Mouse (Mus musculus) heart, adult 2 months (tissue): ENCODE measurements around the gene Amhr2. TPM values are rescaled to one million over a fixed set of nuclear protein-coding genes. Genes with fewer than 3 reads are reported as not detected.

Source experiments
- DNase-seq, 2 experiments: peaks; one replicate each; pipeline ENCODE4 v3.0.0; 2021
- H3K27ac ChIP-seq: fragments of 200-600 bp; 2 replicates; pipeline ENCODE4 v1.8.1; 2022
- H3K27me3 ChIP-seq: fragments of 200-500 bp; 2 replicates; pipeline ENCODE4 v1.6.1; 2012; ENCODE audit warnings: mild to moderate bottlenecking, low read length, inconsistent platforms, mixed read lengths; ENCODE audit not compliant: control insufficient read depth, insufficient read depth
- H3K36me3 ChIP-seq: fragments of 200-500 bp; 2 replicates; pipeline ENCODE4 v1.6.1; 2012; ENCODE audit warnings: low read length, inconsistent platforms; ENCODE audit not compliant: control insufficient read depth, insufficient read depth
- H3K4me1 ChIP-seq: fragments of 200-500 bp; 2 replicates; pipeline ENCODE4 v1.6.1; 2011; ENCODE audit warnings: low read length; ENCODE audit not compliant: control insufficient read depth, insufficient read depth
- H3K4me3 ChIP-seq: fragments of 200-600 bp; 2 replicates; pipeline ENCODE4 v1.8.1; 2022
- H3K79me2 ChIP-seq: fragments of 200-500 bp; replicated peaks from 2 replicates; pipeline ENCODE4 v1.6.1; 2012; ENCODE audit warnings: mild to moderate bottlenecking, inconsistent platforms, low read length, moderate library complexity, mixed read lengths; ENCODE audit not compliant: control insufficient read depth, insufficient read depth
- H3K9ac ChIP-seq: fragments of 200-500 bp; 2 replicates; pipeline ENCODE4 v1.6.1; 2012; ENCODE audit warnings: low read depth, mild to moderate bottlenecking, control low read depth, inconsistent platforms, low read length, mixed read lengths
- CTCF ChIP-seq: fragments of 200-600 bp; IDR thresholded peaks from 2 replicates; pipeline ENCODE4 v1.8.1; 2022; ENCODE audit warnings: antibody characterized with exemption, mild to moderate bottlenecking, moderate library complexity
- EP300 ChIP-seq: fragments of 200-500 bp; IDR thresholded peaks from 2 replicates; pipeline ENCODE4 v1.6.1; 2011; ENCODE audit warnings: low read depth, low read length, control low read depth; ENCODE audit not compliant: insufficient read depth
- POLR2A ChIP-seq: fragments of 200-500 bp; IDR thresholded peaks from 2 replicates; pipeline ENCODE4 v1.6.1; 2011; ENCODE audit warnings: mild to moderate bottlenecking, low read depth, low read length, control low read depth; ENCODE audit not compliant: insufficient read depth
- WGBS: fragments of 180-500 bp; shearing (Covaris S2); methylation state at CpG from one replicate; pipeline ENCODE4 v1.1.7; 2018; 5-methylcytosine and 5-hydroxymethylcytosine counted together
- intact Hi-C: fragments of 180-260 bp; cut with DNase I; formaldehyde crosslinking; loops from one replicate; pipeline ENCODE4 v1.15.1; 2025
- polyA plus RNA-seq: library from polyadenylated mRNA; depleted of rRNA; stranded (reverse); fragments of >200 nt; gene quantifications from 2 replicates; pipeline ENCODE4 v1.2.3, GENCODE M21; 2012
- total RNA-seq, 2 experiments: library from RNA; stranded (reverse); gene quantifications; 2 replicates each; pipeline ENCODE4 v1.2.3; 2021

Amhr2 gene
- total and polyA plus RNA-seq, 3 experiments: 0.31 to 0.60 (median 0.36) TPM

GRCm38 (mm10) chr15:102451666-102452430 lies 6.7 kb downstream of the Amhr2 start:
- TF ChIP-seq POLR2A: no peak
- TF ChIP-seq EP300: no peak
- TF ChIP-seq CTCF: no peak
- H3K27me3 ChIP-seq: no peaks in the 10 kb centered on the region
- no peaks in the 10 kb centered on the region for H3K79me2 ChIP-seq
- no peak overlapping the region for H3K9ac ChIP-seq
- no peak overlapping the region for H3K27ac ChIP-seq
- no peak for DNase-seq
- no peaks in the 10 kb centered on the region for H3K36me3 ChIP-seq
- intact Hi-C loops: no loop called here
- H3K4me1 ChIP-seq: no peaks in the 10 kb centered on the region; the same call in 1 of the 2 replicates
- no peak overlapping the region for H3K4me3 ChIP-seq
- WGBS: 67% methylated on average over 26 of the region's 26 CpGs

GRCm38 (mm10) chr15:102455993-102456392 lies 10.8 kb downstream of the Amhr2 start:
- TF ChIP-seq CTCF (peak; percentile 57), POLR2A (no peak), EP300 (no peak)
- no peaks in the 10 kb centered on the region for H3K79me2 ChIP-seq
- H3K4me3 ChIP-seq: no peak overlapping the region
- no peaks in the 10 kb centered on the region for H3K27me3 ChIP-seq
- peaks cover 3% of the 10 kb centered on the region; the same call in 1 of the 2 replicates for H3K4me1 ChIP-seq
- no peaks in the 10 kb centered on the region for H3K36me3 ChIP-seq
- H3K9ac ChIP-seq: no peak overlapping the region
- no peak overlapping the region for H3K27ac ChIP-seq
- intact Hi-C loops: no loop called here
- no peak for DNase-seq
- WGBS: 49% methylated on average over 6 of the region's 6 CpGs

GRCm38 (mm10) chr15:102458050-102458736 lies 13.0 kb downstream of the Amhr2 start:
- peak; percentile 69; the same call in 1 of the 2 replicates for TF ChIP-seq EP300
- no peak for TF ChIP-seq CTCF
- H3K9ac ChIP-seq: no peak overlapping the region
- peak overlapping the region; percentile 80 for H3K27ac ChIP-seq
- peaks cover 7% of the 10 kb centered on the region; the same call in 1 of the 2 replicates for H3K4me1 ChIP-seq
- peak overlapping the region; percentile 59 for H3K4me3 ChIP-seq
- 49% methylated on average over 5 of the region's 5 CpGs for WGBS
- intact Hi-C loops: no loop called here
- no peaks in the 10 kb centered on the region for H3K79me2 ChIP-seq
- peak; percentile 43 to 51 for DNase-seq
- H3K36me3 ChIP-seq: no peaks in the 10 kb centered on the region
- H3K27me3 ChIP-seq: no peaks in the 10 kb centered on the region

- H3K27ac ChIP-seq: peak within 1 kb of the TSS; percentile 80
- H3K27me3 ChIP-seq: no peaks in the 10 kb centered on the region
- H3K4me3 ChIP-seq: peak within 1 kb of the TSS; percentile 59
- peak; percentile 88 to 92 for DNase-seq
- intact Hi-C loops: no loop called here
- 1% methylated on average over 19 of the region's 19 CpGs for WGBS
- no peaks in the 10 kb centered on the region for H3K36me3 ChIP-seq
- H3K9ac ChIP-seq: peak within 1 kb of the TSS; percentile 56
- TF ChIP-seq CTCF (peak; percentile 84), EP300 (peak; percentile 87), POLR2A (peak; percentile 89)
- H3K79me2 ChIP-seq: no peaks in the 10 kb centered on the region
- peaks cover 7% of the 10 kb centered on the region; the same call in 1 of the 2 replicates for H3K4me1 ChIP-seq
Observed at GRCm38 (mm10) chr15:102458904-102459317, 13.7 kb downstream of the Amhr2 start, which contains the start of gene Prr13. Prr13 (plus strand) TSS chr15:102459028.

GRCm38 (mm10) chr15:102459381-102459780 lies 14.2 kb downstream of the Amhr2 start:
- intact Hi-C loops: no loop called here
- Histone ChIP-seq H3K36me3 (no peaks in the 10 kb centered on the region), H3K4me3 (peak overlapping the region; percentile 59), H3K27me3 (no peaks in the 10 kb centered on the region), H3K4me1 (peaks cover 7% of the 10 kb centered on the region; the same call in 1 of the 2 replicates), H3K27ac (peak overlapping the region; percentile 80), H3K79me2 (no peaks in the 10 kb centered on the region), H3K9ac (no peak overlapping the region; the same call in 1 of the 2 replicates)
- TF ChIP-seq CTCF (no peak), POLR2A (no peak), EP300 (no peak)
- no peak for DNase-seq
- 18% methylated on average over 6 of the region's 6 CpGs for WGBS
